Mouse (Mus musculus): ENCODE measurements around the gene Rgr. TPM values are rescaled to one million over a fixed set of nuclear protein-coding genes. Genes with fewer than 3 reads are reported as not detected.

Rgr gene
- polyA plus RNA-seq, 2 experiments = 0.55 to 0.62 TPM

DNA sequence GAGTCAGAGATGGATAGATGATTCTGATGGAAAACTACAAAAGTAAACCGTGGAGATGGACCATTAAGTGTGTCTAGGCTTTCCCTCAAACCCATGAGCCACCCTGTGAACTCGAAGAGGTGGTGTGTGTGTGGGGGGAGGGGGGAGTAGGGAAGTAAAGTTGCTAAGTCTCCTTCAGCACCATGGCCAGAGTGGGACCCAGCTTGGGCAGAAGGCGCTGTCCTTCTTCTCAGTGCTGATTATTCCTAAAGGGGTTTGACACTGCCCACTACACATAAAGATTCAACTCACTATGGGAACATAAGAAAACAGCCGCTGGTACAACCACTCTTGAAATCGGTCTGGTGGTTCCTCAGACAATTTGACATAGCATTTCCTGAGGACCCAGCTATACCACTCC lies 32.9 kb downstream of the Rgr start:
- Histone ChIP-seq H3K4me2 (replicated peaks; ENCODE audit: low read depth, low read length, severe bottlenecking) (no peak overlapping the region), H3K27ac (replicated peaks; ENCODE audit: low read depth, low read length) (no peak overlapping the region), H3K36me3 (ENCODE audit: control insufficient read depth, insufficient read depth, low read length) (no peaks in the 10 kb centered on the region), H3K9ac (ENCODE audit: low read depth, low read length, severe bottlenecking) (no peak overlapping the region), H3K27me3 (ENCODE audit: control insufficient read depth, insufficient read depth, low read length) (no peaks in the 10 kb centered on the region), H3K4me3 (replicated peaks; ENCODE audit: low read length) (no peak overlapping the region), H3K9me3 (ENCODE audit: control insufficient read depth, low read length) (no peaks in the 10 kb centered on the region), H3K4me1 (ENCODE audit: control insufficient read depth, insufficient read depth, low read length) (no peaks in the 10 kb centered on the region)
- peak; percentile 79 for DNase-seq (ENCODE audit: low spot score)
- 34% methylated on average over 5 of the region's 5 CpGs for WGBS
- TF ChIP-seq POLR2A (IDR thresholded peaks at IDR 0.05; ENCODE audit: borderline replicate concordance, extremely low read depth, insufficient read depth, insufficient read length) = no peak
- ATAC-seq (ENCODE audit: low FRiP score, low read depth) = no peak

DNA sequence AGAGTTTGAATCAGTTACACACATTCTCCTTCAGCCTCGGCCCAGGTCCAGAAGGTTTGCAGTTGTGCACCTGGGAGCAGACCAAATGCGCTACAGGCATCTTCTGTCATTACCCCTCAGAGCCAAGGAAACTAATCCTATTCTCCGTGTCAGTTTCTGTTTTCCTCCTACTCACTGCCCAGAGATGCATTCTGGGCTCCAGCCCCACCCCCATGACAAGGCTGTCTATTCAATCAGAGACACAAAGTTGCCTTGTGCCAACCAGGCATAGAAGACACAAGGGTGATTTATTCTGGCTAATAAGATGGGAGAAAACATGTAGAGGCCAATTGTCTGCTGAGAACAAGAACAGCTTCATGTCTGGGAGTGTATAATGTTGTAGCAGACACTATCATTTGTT lies 35.1 kb downstream of the Rgr start:
- H3K4me2 ChIP-seq (replicated peaks; ENCODE audit: low read depth, low read length, severe bottlenecking) = no peak overlapping the region
- no peaks in the 10 kb centered on the region for H3K4me1 ChIP-seq (ENCODE audit: control insufficient read depth, insufficient read depth, low read length)
- ATAC-seq (ENCODE audit: low FRiP score, low read depth) (no peak), DNase-seq (ENCODE audit: low spot score) (no peak)
- H3K9me3 ChIP-seq (ENCODE audit: control insufficient read depth, low read length) = no peaks in the 10 kb centered on the region
- 54% methylated on average over 3 of the region's 3 CpGs for WGBS
- H3K27me3 ChIP-seq (ENCODE audit: control insufficient read depth, insufficient read depth, low read length) = no peaks in the 10 kb centered on the region
- H3K9ac ChIP-seq (ENCODE audit: low read depth, low read length, severe bottlenecking) = no peak overlapping the region
- no peak overlapping the region for H3K27ac ChIP-seq (replicated peaks; ENCODE audit: low read depth, low read length)
- no peaks in the 10 kb centered on the region for H3K36me3 ChIP-seq (ENCODE audit: control insufficient read depth, insufficient read depth, low read length)
- no peak overlapping the region for H3K4me3 ChIP-seq (replicated peaks; ENCODE audit: low read length)
- TF ChIP-seq POLR2A (IDR thresholded peaks at IDR 0.05; ENCODE audit: borderline replicate concordance, extremely low read depth, insufficient read depth, insufficient read length) = no peak

DNA sequence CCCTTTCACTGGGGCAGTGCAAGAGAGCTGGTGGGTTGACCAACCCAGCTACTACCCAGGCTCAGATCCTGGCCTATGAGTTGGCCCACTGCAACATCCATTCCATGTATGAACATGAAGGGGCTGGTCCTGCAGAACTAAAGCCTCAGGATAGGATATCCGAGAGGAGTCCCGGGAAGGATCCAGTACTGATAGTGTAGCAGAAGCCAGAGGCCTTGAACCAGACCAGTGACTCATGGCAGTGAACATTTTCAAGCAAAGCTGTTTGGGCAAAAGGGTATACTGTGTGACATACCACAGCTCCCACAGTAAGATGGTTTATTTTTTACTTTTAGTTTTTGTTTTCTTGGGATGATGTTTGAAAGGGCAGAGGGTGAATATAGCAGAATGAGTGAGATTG lies 39.1 kb downstream of the Rgr start:
- H3K9ac ChIP-seq (ENCODE audit: low read depth, low read length, severe bottlenecking) = no peak overlapping the region
- no peak for DNase-seq (ENCODE audit: low spot score)
- H3K4me2 ChIP-seq (replicated peaks; ENCODE audit: low read depth, low read length, severe bottlenecking) = no peak overlapping the region
- no peaks in the 10 kb centered on the region for H3K27me3 ChIP-seq (ENCODE audit: control insufficient read depth, insufficient read depth, low read length)
- ATAC-seq (ENCODE audit: low FRiP score, low read depth) = no peak
- H3K4me3 ChIP-seq (replicated peaks; ENCODE audit: low read length) = no peak overlapping the region
- no peaks in the 10 kb centered on the region for H3K36me3 ChIP-seq (ENCODE audit: control insufficient read depth, insufficient read depth, low read length)
- H3K9me3 ChIP-seq (ENCODE audit: control insufficient read depth, low read length) = no peaks in the 10 kb centered on the region
- H3K27ac ChIP-seq (replicated peaks; ENCODE audit: low read depth, low read length) = no peak overlapping the region
- 71% methylated on average over 2 of the region's 2 CpGs for WGBS
- no peak for TF ChIP-seq POLR2A (IDR thresholded peaks at IDR 0.05; ENCODE audit: borderline replicate concordance, extremely low read depth, insufficient read depth, insufficient read length)
- no peaks in the 10 kb centered on the region for H3K4me1 ChIP-seq (ENCODE audit: control insufficient read depth, insufficient read depth, low read length)

DNA sequence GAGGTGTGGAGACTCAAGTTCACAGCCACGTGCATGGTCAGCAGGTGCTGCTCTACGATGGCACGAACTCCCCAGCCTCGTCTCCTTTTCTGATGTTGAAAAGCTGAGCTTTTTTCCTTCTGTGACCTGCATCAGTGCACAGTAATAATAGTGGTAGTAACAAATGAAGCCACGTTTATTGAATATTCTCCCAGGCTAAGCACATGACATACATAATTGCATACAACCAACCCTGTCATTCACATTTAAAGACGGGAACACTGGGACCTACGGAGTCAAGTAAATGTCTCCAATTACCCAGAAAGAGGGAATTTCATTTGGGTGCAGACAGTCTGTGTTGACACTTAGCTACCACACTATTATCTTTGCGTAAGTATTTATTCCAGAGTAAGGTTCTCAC lies 42.3 kb downstream of the Rgr start:
- WGBS = 75% methylated on average over 8 of the region's 8 CpGs

DNA sequence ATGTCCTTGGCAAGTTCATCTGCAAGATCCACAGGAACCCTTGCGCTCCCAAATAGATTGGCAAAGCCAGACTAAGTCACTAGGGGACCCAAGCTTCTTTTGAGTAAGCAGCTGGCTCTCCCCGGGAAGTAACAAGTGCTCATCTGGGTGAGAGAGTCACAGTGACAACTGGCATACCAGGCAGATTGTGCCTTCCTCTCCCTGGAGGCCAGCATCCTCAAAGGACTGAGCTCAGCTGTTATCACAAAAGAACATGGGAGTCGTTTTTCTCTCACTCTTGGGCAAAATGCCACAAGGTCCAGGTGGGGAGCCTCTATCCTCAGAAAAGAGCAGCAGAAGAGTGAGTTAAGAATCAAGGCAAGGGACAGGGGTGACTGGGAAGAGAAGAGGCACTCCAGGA lies 42.9 kb downstream of the Rgr start:
- Histone ChIP-seq H3K27me3 (ENCODE audit: control insufficient read depth, insufficient read depth, low read length) (no peaks in the 10 kb centered on the region), H3K4me2 (replicated peaks; ENCODE audit: low read depth, low read length, severe bottlenecking) (no peak overlapping the region), H3K9ac (ENCODE audit: low read depth, low read length, severe bottlenecking) (no peak overlapping the region), H3K9me3 (ENCODE audit: control insufficient read depth, low read length) (no peaks in the 10 kb centered on the region), H3K4me3 (replicated peaks; ENCODE audit: low read length) (no peak overlapping the region), H3K4me1 (ENCODE audit: control insufficient read depth, insufficient read depth, low read length) (no peaks in the 10 kb centered on the region), H3K36me3 (ENCODE audit: control insufficient read depth, insufficient read depth, low read length) (no peaks in the 10 kb centered on the region), H3K27ac (replicated peaks; ENCODE audit: low read depth, low read length) (no peak overlapping the region)
- DNase-seq (ENCODE audit: low spot score) = no peak
- no peak for TF ChIP-seq POLR2A (IDR thresholded peaks at IDR 0.05; ENCODE audit: borderline replicate concordance, extremely low read depth, insufficient read depth, insufficient read length)
- WGBS = 30% methylated on average over 3 of the region's 3 CpGs
- no peak for ATAC-seq (ENCODE audit: low FRiP score, low read depth)

More for the DNA sequence above, 42.3 kb downstream of the Rgr start:
- TF ChIP-seq POLR2A (IDR thresholded peaks at IDR 0.05; ENCODE audit: borderline replicate concordance, extremely low read depth, insufficient read depth, insufficient read length) = no peak
- H3K27ac ChIP-seq (replicated peaks; ENCODE audit: low read depth, low read length) = no peak overlapping the region
- H3K4me1 ChIP-seq (ENCODE audit: control insufficient read depth, insufficient read depth, low read length) = no peaks in the 10 kb centered on the region
- no peak overlapping the region for H3K9ac ChIP-seq (ENCODE audit: low read depth, low read length, severe bottlenecking)
- ATAC-seq (ENCODE audit: low FRiP score, low read depth) (no peak), DNase-seq (ENCODE audit: low spot score) (no peak)
- no peak overlapping the region for H3K4me3 ChIP-seq (replicated peaks; ENCODE audit: low read length)
- H3K36me3 ChIP-seq (ENCODE audit: control insufficient read depth, insufficient read depth, low read length) = no peaks in the 10 kb centered on the region
- H3K9me3 ChIP-seq (ENCODE audit: control insufficient read depth, low read length) = no peaks in the 10 kb centered on the region
- H3K4me2 ChIP-seq (replicated peaks; ENCODE audit: low read depth, low read length, severe bottlenecking) = no peak overlapping the region
- no peaks in the 10 kb centered on the region for H3K27me3 ChIP-seq (ENCODE audit: control insufficient read depth, insufficient read depth, low read length)

Data from limb, embryonic 14.5 days (tissue).